Mouse (Mus musculus): Measurements from ENCODE around the gene Prtn3. TPM values are rescaled to one million over a fixed set of nuclear protein-coding genes. Genes with fewer than 3 reads are reported as not detected.
"Not testable (repeated sequence)": the region's sequence is repeated elsewhere in the genome, so short reads cannot be mapped to it uniquely, and the experiment has no call there.

Gene Prtn3
- polyA plus RNA-seq, 1 experiment = 3.6 TPM

GRCm38 (mm10) chr10:79884446-79884845 is 10.2 kb downstream of the Prtn3 start:
- H3K4me3 ChIP-seq (replicated peaks; ENCODE audit: extremely low read depth, low read depth, low read length) = no peak overlapping the region
- H3K4me1 ChIP-seq (ENCODE audit: control insufficient read depth, insufficient read depth, low read length) = peaks cover 5% of the 10 kb centered on the region; the same call in 1 of the 2 replicates
- peak; percentile 53 for DNase-seq
- WGBS = 30% methylated on average over 4 of the region's 4 CpGs
- TF ChIP-seq CTCF (IDR thresholded peaks at IDR 0.05; ENCODE audit: insufficient read depth, low read length) = no peak
- no peak for TF ChIP-seq POLR2A (IDR thresholded peaks at IDR 0.05; ENCODE audit: borderline replicate concordance, extremely low read depth, low read depth, low read length)

GRCm38 (mm10) chr10:79884938-79885337 is 10.7 kb downstream of the Prtn3 start:
- H3K4me3 ChIP-seq (replicated peaks; ENCODE audit: extremely low read depth, low read depth, low read length); H3K4me1 ChIP-seq (ENCODE audit: control insufficient read depth, insufficient read depth, low read length); DNase-seq: not testable (repeated sequence)
- WGBS = 63% methylated on average over 3 of the region's 3 CpGs

GRCm38 (mm10) chr10:79886054-79886453 is 11.8 kb downstream of the Prtn3 start, which contains the start of gene Elane:
Gene Elane (plus strand): TSS chr10:79886247.
- Histone ChIP-seq H3K4me1 (ENCODE audit: control insufficient read depth, insufficient read depth, low read length) (peaks cover 5% of the 10 kb centered on the region; the same call in 1 of the 2 replicates), H3K4me3 (replicated peaks; ENCODE audit: extremely low read depth, low read depth, low read length) (no peak within 1 kb of the TSS)
- no peak for DNase-seq
- WGBS = 60% methylated on average over 6 of the region's 6 CpGs
- no peak for TF ChIP-seq CTCF (IDR thresholded peaks at IDR 0.05; ENCODE audit: insufficient read depth, low read length)
- TF ChIP-seq POLR2A (IDR thresholded peaks at IDR 0.05; ENCODE audit: borderline replicate concordance, extremely low read depth, low read depth, low read length) = no peak

GRCm38 (mm10) chr10:79886611-79887010 is 12.3 kb downstream of the Prtn3 start:
- DNase-seq = no peak
- WGBS = 84% methylated on average over 8 of the region's 8 CpGs
- TF ChIP-seq CTCF (IDR thresholded peaks at IDR 0.05; ENCODE audit: insufficient read depth, low read length) = no peak
- no peak for TF ChIP-seq POLR2A (IDR thresholded peaks at IDR 0.05; ENCODE audit: borderline replicate concordance, extremely low read depth, low read depth, low read length)
- Histone ChIP-seq H3K4me1 (ENCODE audit: control insufficient read depth, insufficient read depth, low read length) (peaks cover 5% of the 10 kb centered on the region; the same call in 1 of the 2 replicates), H3K4me3 (replicated peaks; ENCODE audit: extremely low read depth, low read depth, low read length) (no peak overlapping the region)

- TF ChIP-seq CTCF (IDR thresholded peaks at IDR 0.05; ENCODE audit: insufficient read depth, low read length) (no peak), POLR2A (IDR thresholded peaks at IDR 0.05; ENCODE audit: borderline replicate concordance, extremely low read depth, low read depth, low read length) (no peak)
- WGBS = 16% methylated on average over 2 of the region's 2 CpGs
- DNase-seq = no peak
- Histone ChIP-seq H3K4me1 (ENCODE audit: control insufficient read depth, insufficient read depth, low read length) (peaks cover under 1% of the 10 kb centered on the region; the same call in 1 of the 2 replicates), H3K4me3 (replicated peaks; ENCODE audit: extremely low read depth, low read depth, low read length) (no peak overlapping the region)
Measured at GRCm38 (mm10) chr10:79889386-79889785, 15.1 kb downstream of the Prtn3 start.

GRCm38 (mm10) chr10:79890670-79891069 is 16.4 kb downstream of the Prtn3 start, which contains the start of gene Cfd:
Gene Cfd (plus strand): TSS chr10:79890853.
- WGBS = 42% methylated on average over 5 of the region's 5 CpGs
- no peak for TF ChIP-seq CTCF (IDR thresholded peaks at IDR 0.05; ENCODE audit: insufficient read depth, low read length)
- TF ChIP-seq POLR2A (IDR thresholded peaks at IDR 0.05; ENCODE audit: borderline replicate concordance, extremely low read depth, low read depth, low read length) = no peak
- no peaks in the 10 kb centered on the region for H3K4me1 ChIP-seq (ENCODE audit: control insufficient read depth, insufficient read depth, low read length)

GRCm38 (mm10) chr10:79892451-79893118 is 18.3 kb downstream of the Prtn3 start:
- H3K4me1 ChIP-seq (ENCODE audit: control insufficient read depth, insufficient read depth, low read length); H3K4me3 ChIP-seq (replicated peaks; ENCODE audit: extremely low read depth, low read depth, low read length): not testable (repeated sequence)
- peak; percentile 65 for TF ChIP-seq CTCF (IDR thresholded peaks at IDR 0.05; ENCODE audit: insufficient read depth, low read length)
- peak; percentile 79 for DNase-seq
- WGBS = 36% methylated on average over 22 of the region's 22 CpGs

More at GRCm38 (mm10) chr10:79890670-79891069, 16.4 kb downstream of the Prtn3 start, which contains the start of gene Cfd:
- no peak within 1 kb of the TSS for H3K4me3 ChIP-seq (replicated peaks; ENCODE audit: extremely low read depth, low read depth, low read length)
- DNase-seq = no peak

- no peak for DNase-seq
- Histone ChIP-seq H3K4me1 (ENCODE audit: control insufficient read depth, insufficient read depth, low read length) (no peaks in the 10 kb centered on the region), H3K4me3 (replicated peaks; ENCODE audit: extremely low read depth, low read depth, low read length) (no peak overlapping the region)
- WGBS = 81% methylated on average over 16 of the region's 16 CpGs
- TF ChIP-seq POLR2A (IDR thresholded peaks at IDR 0.05; ENCODE audit: borderline replicate concordance, extremely low read depth, low read depth, low read length) (no peak), CTCF (IDR thresholded peaks at IDR 0.05; ENCODE audit: insufficient read depth, low read length) (no peak)
Measured at GRCm38 (mm10) chr10:79896306-79896705, 22.0 kb downstream of the Prtn3 start.

- TF ChIP-seq POLR2A (IDR thresholded peaks at IDR 0.05; ENCODE audit: borderline replicate concordance, extremely low read depth, low read depth, low read length) (no peak), CTCF (IDR thresholded peaks at IDR 0.05; ENCODE audit: insufficient read depth, low read length) (no peak)
- peak; percentile 26 for DNase-seq
- H3K4me3 ChIP-seq (replicated peaks; ENCODE audit: extremely low read depth, low read depth, low read length) = no peak overlapping the region
- WGBS = 63% methylated on average over 13 of the region's 13 CpGs
- H3K4me1 ChIP-seq (ENCODE audit: control insufficient read depth, insufficient read depth, low read length) = no peaks in the 10 kb centered on the region
Measured at GRCm38 (mm10) chr10:79896814-79897213, 22.5 kb downstream of the Prtn3 start.
